Mouse (Mus musculus) adrenal gland, postnatal 0 days (tissue): Measurements from ENCODE around the gene Apol9a. TPM values are rescaled to one million over a fixed set of nuclear protein-coding genes. Genes with fewer than 3 reads are reported as not detected.

Experiments used
- polyA plus RNA-seq: library from polyadenylated mRNA; unstranded; fragments of >200 nt; fragmentation: Nextera tagmentation; extraction: Ambion mirVana; gene quantifications from 2 replicates; pipeline ENCODE4 v1.2.1, GENCODE M21; 2015

Apol9a gene
- polyA plus RNA-seq, result 1.2 and 2.3 TPM in 2 replicates

GRCm38 (mm10) chr15:77411035-77411434, at the start of gene Apol9a:
TSS of gene Apol9a (minus strand) at chr15:77411135.

GRCm38 (mm10) chr15:77447392-77447791, 36.5 kb upstream of the Apol9a start, which contains the start of gene Apol7b:
TSS of gene Apol7b (minus strand) at chr15:77447492.

GRCm38 (mm10) chr15:77399027-77399426, 11.9 kb downstream of the Apol9a start, which contains the start of gene Apol7a:
TSS of gene Apol7a (minus strand) at chr15:77399110.

Other genes with a start within 250 kb of the Apol9a start
- 21.8 and 22.3 TPM in 2 replicates for gene Rbfox2, start 104.1 kb downstream of the Apol9a start, polyA plus RNA-seq
- 0.88 and 1.2 TPM in 2 replicates for gene Apol7a, start 12.0 kb downstream of the Apol9a start, polyA plus RNA-seq
- not detected in 2 replicates for gene Apol7b, start 36.4 kb upstream of the Apol9a start, polyA plus RNA-seq
- not detected in 2 replicates for gene Apol10a, start 65.9 kb upstream of the Apol9a start, polyA plus RNA-seq
- not detected in 2 replicates for gene Apol11a, start 97.1 kb upstream of the Apol9a start, polyA plus RNA-seq
- gene Apol7c, start 122.2 kb upstream of the Apol9a start, polyA plus RNA-seq, result not detected in 2 replicates
- not detected in 2 replicates for gene 1700025B11Rik, start 150.8 kb upstream of the Apol9a start, polyA plus RNA-seq
- 0.65 TPM in 1 of 2 replicates, not detected in the other for gene Apol10b, start 185.0 kb upstream of the Apol9a start, polyA plus RNA-seq
- gene Gm36245, start 188.1 kb upstream of the Apol9a start, polyA plus RNA-seq, result not detected in 2 replicates
- 0.21 and 0.39 TPM in 2 replicates for gene Apol11b, start 232.2 kb upstream of the Apol9a start, polyA plus RNA-seq